Mouse (Mus musculus) heart, embryonic 15.5 days (tissue): ENCODE results near the gene Rnf114. TPM values are rescaled to one million over a fixed set of nuclear protein-coding genes. Genes with fewer than 3 reads are reported as not detected.

Experiments used
- ATAC-seq: fragments of 200-750 bp; cut with Nextera tagmentation; replicated peaks from 2 replicates; pipeline ENCODE4 v1.8.0; 2017; ENCODE audit warnings: low read depth, moderate TSS enrichment; ENCODE audit not compliant: insufficient number of reproducible peaks, insufficient read depth, low FRiP score
- H3K27ac ChIP-seq: fragments of 300-500 bp; sonication (generic); 2 replicates; pipeline ENCODE4 v1.5.1; 2015; ENCODE audit warnings: mild to moderate bottlenecking, inconsistent platforms
- H3K27me3 ChIP-seq: fragments of 300-500 bp; sonication (generic); 2 replicates; pipeline ENCODE4 v1.6.1; 2015; ENCODE audit warnings: inconsistent platforms
- H3K36me3 ChIP-seq: fragments of 300-500 bp; sonication (generic); 2 replicates; pipeline ENCODE4 v1.6.1; 2015; ENCODE audit warnings: mild to moderate bottlenecking, inconsistent platforms
- H3K4me1 ChIP-seq: fragments of 300-500 bp; sonication (generic); replicated peaks from 2 replicates; pipeline ENCODE4 v1.6.1; 2015; ENCODE audit warnings: inconsistent platforms
- H3K4me2 ChIP-seq: fragments of 300-500 bp; sonication (generic); 2 replicates; pipeline ENCODE4 v1.6.1; 2015; ENCODE audit warnings: inconsistent platforms, mild to moderate bottlenecking, moderate library complexity
- H3K4me3 ChIP-seq: fragments of 300-500 bp; sonication (generic); 2 replicates; pipeline ENCODE4 v1.5.1; 2015; ENCODE audit warnings: mild to moderate bottlenecking, inconsistent platforms
- H3K9ac ChIP-seq: fragments of 300-500 bp; sonication (generic); 2 replicates; pipeline ENCODE4 v1.6.1; 2015; ENCODE audit warnings: mild to moderate bottlenecking, inconsistent platforms
- H3K9me3 ChIP-seq: fragments of 300-500 bp; sonication (generic); replicated peaks from 2 replicates; pipeline ENCODE4 v1.6.1; 2016; ENCODE audit warnings: inconsistent platforms
- WGBS: fragments of 180-500 bp; shearing (Covaris S2); methylation state at CpG from one replicate; pipeline ENCODE4 v1.1.7; 2015; ENCODE audit warnings: mixed read lengths; 5-methylcytosine and 5-hydroxymethylcytosine counted together
- polyA plus RNA-seq: library from polyadenylated mRNA; unstranded; fragments of >200 nt; fragmentation: Nextera tagmentation; extraction: Ambion mirVana; gene quantifications from 2 replicates; pipeline ENCODE4 v1.2.1, GENCODE M21; 2015

Gene Rnf114
- 57.9 and 73.0 TPM in 2 replicates for polyA plus RNA-seq

- no peaks in the 10 kb centered on the region for H3K36me3 ChIP-seq
- peak; percentile 29 for ATAC-seq
- peak within 1 kb of the TSS; percentile 94 for H3K9ac ChIP-seq
- H3K4me2 ChIP-seq: peak within 1 kb of the TSS; percentile 88
- H3K4me1 ChIP-seq: peaks cover 38% of the 10 kb centered on the region
- peak within 1 kb of the TSS; percentile 99 for H3K4me3 ChIP-seq
- H3K9me3 ChIP-seq: no peaks in the 10 kb centered on the region
- WGBS: 3% methylated on average over 52 of the region's 52 CpGs
- H3K27ac ChIP-seq: peak within 1 kb of the TSS; percentile 96
- no peaks in the 10 kb centered on the region for H3K27me3 ChIP-seq
Observed at GRCm38 (mm10) chr2:167491757-167492708, at the start of gene Rnf114. Rnf114 (plus strand) TSS chr2:167492645.

GRCm38 (mm10) chr2:167443411-167444193 is 48.8 kb upstream of the Rnf114 start:
- H3K36me3 ChIP-seq: peaks cover 51% of the 10 kb centered on the region

DNA sequence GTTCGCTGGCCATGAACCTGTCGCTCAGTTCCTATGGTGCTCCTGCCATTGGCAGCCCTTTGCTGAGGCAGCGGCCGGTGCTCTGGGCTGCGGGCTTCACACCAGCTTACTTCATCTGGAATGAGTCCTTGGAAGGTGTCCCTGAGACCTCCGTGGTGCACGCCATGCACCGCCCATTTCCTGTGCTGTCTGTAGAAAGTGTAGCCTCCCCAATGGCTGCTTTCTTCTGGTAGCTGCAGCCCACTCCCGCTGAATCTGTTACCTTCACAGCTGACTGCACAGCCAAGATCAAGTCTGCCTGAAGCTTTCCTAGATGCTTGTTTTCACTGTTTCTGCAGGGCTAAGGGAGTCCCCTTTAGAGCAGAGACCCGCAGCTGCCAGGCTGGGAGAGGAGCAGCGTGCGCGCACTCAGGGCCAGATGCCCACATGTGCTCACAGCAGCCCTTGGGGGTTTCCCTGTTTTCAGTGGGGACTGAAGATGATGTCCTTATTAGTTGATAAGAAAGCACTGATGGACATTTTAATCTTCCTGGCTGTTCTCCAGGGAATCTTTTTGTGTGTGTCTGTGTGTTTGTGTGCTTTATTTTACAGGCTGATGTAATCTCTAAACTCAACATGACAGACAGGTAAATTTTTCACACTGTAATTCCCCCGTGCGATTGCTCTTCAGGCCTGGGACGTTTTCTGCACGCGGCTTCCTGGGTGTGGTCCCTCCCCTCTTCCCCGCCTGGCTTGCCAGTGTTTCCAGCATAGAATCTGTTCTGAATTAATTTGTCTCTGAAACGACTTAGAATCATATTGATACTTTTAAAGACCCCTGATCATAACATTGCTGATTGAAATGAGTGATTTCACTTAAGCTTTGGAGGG is 46.3 kb upstream of the Rnf114 start:
- WGBS: 65% methylated on average over 20 of the region's 20 CpGs

More at GRCm38 (mm10) chr2:167443411-167444193, 48.8 kb upstream of the Rnf114 start:
- peaks cover 11% of the 10 kb centered on the region for H3K4me1 ChIP-seq
- no peak for ATAC-seq
- no peak overlapping the region for H3K27ac ChIP-seq
- no peak overlapping the region for H3K9ac ChIP-seq
- H3K27me3 ChIP-seq: no peaks in the 10 kb centered on the region
- H3K4me3 ChIP-seq: no peak overlapping the region
- WGBS: 89% methylated on average over 4 of the region's 4 CpGs
- no peak overlapping the region for H3K4me2 ChIP-seq
- no peaks in the 10 kb centered on the region for H3K9me3 ChIP-seq

DNA sequence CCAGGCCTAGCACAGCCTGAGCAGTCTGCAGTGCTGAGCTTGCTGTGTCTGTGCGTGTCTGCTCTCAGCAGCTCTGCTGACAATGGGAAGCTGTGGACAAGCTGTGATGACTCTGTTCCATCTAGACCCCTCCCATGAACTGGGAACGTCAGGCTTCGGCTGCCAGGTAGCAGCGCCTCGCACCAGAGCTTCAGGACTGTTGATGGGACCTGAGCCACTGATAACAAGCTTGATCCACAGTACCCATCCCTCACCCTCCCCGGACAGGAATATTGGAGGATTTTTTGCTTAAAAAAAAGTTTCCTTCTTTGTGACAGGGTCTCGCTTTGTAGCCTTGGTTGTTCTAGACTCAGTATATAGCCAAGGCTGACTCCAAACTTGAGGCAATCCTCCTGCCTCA is 45.2 kb upstream of the Rnf114 start:
- H3K9ac ChIP-seq: no peak overlapping the region

More for the DNA sequence above, 46.3 kb upstream of the Rnf114 start:
- Histone ChIP-seq H3K27me3 (no peaks in the 10 kb centered on the region), H3K9me3 (no peaks in the 10 kb centered on the region), H3K27ac (peak overlapping the region; percentile 38), H3K9ac (no peak overlapping the region), H3K4me3 (no peak overlapping the region), H3K36me3 (peaks cover 47% of the 10 kb centered on the region), H3K4me1 (peaks cover 11% of the 10 kb centered on the region), H3K4me2 (no peak overlapping the region)
- ATAC-seq: no peak; the same call in 1 of the 2 replicates

GRCm38 (mm10) chr2:167447629-167448028 is 44.8 kb upstream of the Rnf114 start:
- Histone ChIP-seq H3K27me3 (no peaks in the 10 kb centered on the region), H3K4me1 (peaks cover 11% of the 10 kb centered on the region), H3K27ac (no peak overlapping the region), H3K4me2 (no peak overlapping the region), H3K9me3 (no peaks in the 10 kb centered on the region), H3K36me3 (peaks cover 48% of the 10 kb centered on the region), H3K9ac (no peak overlapping the region), H3K4me3 (no peak overlapping the region)
- WGBS: 80% methylated on average over 8 of the region's 8 CpGs
- ATAC-seq: no peak

More for the DNA sequence above, 45.2 kb upstream of the Rnf114 start:
- Histone ChIP-seq H3K4me1 (peaks cover 11% of the 10 kb centered on the region), H3K27ac (no peak overlapping the region), H3K36me3 (peaks cover 48% of the 10 kb centered on the region), H3K4me2 (no peak overlapping the region), H3K9me3 (no peaks in the 10 kb centered on the region), H3K27me3 (no peaks in the 10 kb centered on the region), H3K4me3 (no peak overlapping the region)
- no peak for ATAC-seq
- 88% methylated on average over 7 of the region's 7 CpGs for WGBS

- Histone ChIP-seq H3K9ac (no peak overlapping the region), H3K36me3 (peaks cover 49% of the 10 kb centered on the region)
- 85% methylated on average over 21 of the region's 21 CpGs for WGBS
Observed at GRCm38 (mm10) chr2:167449331-167450275, 42.8 kb upstream of the Rnf114 start.

DNA sequence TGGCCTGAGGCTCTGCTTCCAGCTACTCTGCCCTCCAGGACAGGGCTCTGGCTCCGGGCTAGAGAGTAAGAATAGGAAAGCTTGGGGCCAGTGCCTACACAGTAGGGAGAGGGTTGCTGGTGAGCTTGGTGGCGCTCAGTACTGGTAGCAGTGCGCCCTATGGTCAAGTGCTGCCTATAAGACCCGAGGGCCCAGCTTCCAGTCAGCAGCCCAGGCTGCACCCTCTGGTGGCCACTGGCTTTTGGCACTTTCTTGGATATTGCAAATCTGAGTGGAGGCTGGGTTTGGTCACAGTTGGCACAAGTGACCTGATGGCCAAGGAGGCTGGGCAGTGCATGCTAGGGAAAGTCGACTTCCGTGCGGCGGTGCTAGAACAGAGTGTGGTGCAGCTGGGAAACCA is 41.8 kb upstream of the Rnf114 start:
- Histone ChIP-seq H3K4me3 (no peak overlapping the region), H3K36me3 (peaks cover 54% of the 10 kb centered on the region), H3K9ac (no peak overlapping the region), H3K4me1 (peaks cover 6% of the 10 kb centered on the region), H3K27ac (no peak overlapping the region), H3K27me3 (no peaks in the 10 kb centered on the region), H3K9me3 (no peaks in the 10 kb centered on the region), H3K4me2 (no peak overlapping the region)
- ATAC-seq: no peak
- WGBS: 88% methylated on average over 8 of the region's 8 CpGs

More at GRCm38 (mm10) chr2:167449331-167450275, 42.8 kb upstream of the Rnf114 start:
- peaks cover 11% of the 10 kb centered on the region for H3K4me1 ChIP-seq
- no peak overlapping the region for H3K4me2 ChIP-seq
- H3K4me3 ChIP-seq: no peak overlapping the region
- ATAC-seq: no peak
- H3K27me3 ChIP-seq: no peaks in the 10 kb centered on the region
- no peaks in the 10 kb centered on the region for H3K9me3 ChIP-seq
- no peak overlapping the region for H3K27ac ChIP-seq

- no peak for ATAC-seq
- no peak overlapping the region for H3K27ac ChIP-seq
- whole genome bisulfite sequencing: 66% methylated on average over 3 of the region's 3 CpGs
- no peaks in the 10 kb centered on the region for H3K27me3 ChIP-seq
- H3K36me3 ChIP-seq: peaks cover 75% of the 10 kb centered on the region
- no peaks in the 10 kb centered on the region for H3K9me3 ChIP-seq
- H3K4me1 ChIP-seq: no peaks in the 10 kb centered on the region
- H3K9ac ChIP-seq: no peak overlapping the region
- no peak overlapping the region for H3K4me3 ChIP-seq
- no peak overlapping the region for H3K4me2 ChIP-seq
Observed at GRCm38 (mm10) chr2:167453814-167454213, 38.6 kb upstream of the Rnf114 start.

GRCm38 (mm10) chr2:167456361-167457020 is 36.0 kb upstream of the Rnf114 start:
- Histone ChIP-seq H3K27me3 (no peaks in the 10 kb centered on the region), H3K4me3 (no peak overlapping the region), H3K36me3 (peaks cover 76% of the 10 kb centered on the region), H3K4me2 (no peak overlapping the region), H3K27ac (no peak overlapping the region), H3K4me1 (no peaks in the 10 kb centered on the region), H3K9me3 (no peaks in the 10 kb centered on the region), H3K9ac (no peak overlapping the region)
- ATAC-seq: no peak
- 88% methylated on average over 5 of the region's 5 CpGs for WGBS
